Mouse (Mus musculus): ENCODE measurements around the gene Atp8a2. TPM values are rescaled to one million over a fixed set of nuclear protein-coding genes. Genes with fewer than 3 reads are reported as not detected.

Gene Atp8a2
- 1 to 10 TPM; 3.4 to 5.6 TPM for total RNA-seq (2021)
- long read RNA-seq, experiment 1, partial matches to known transcripts, result 0 of 1 reads
- long read RNA-seq, experiment 1, other reads (novel, unspliced or antisense), result 1 of 1 reads
- long read RNA-seq, experiment 2, partial matches to known transcripts, result 0 of 3 reads
- long read RNA-seq, experiment 2, other reads (novel, unspliced or antisense), result 3 of 3 reads

- DNase-seq (ENCODE audit: low spot score in 2 of 2), result no peak
Observed at GRCm38 (mm10) chr14:60196884-60197283, at the start of gene Atp8a2. TSS of gene Atp8a2 (minus strand) at chr14:60197179.

- DNase-seq (ENCODE audit: low spot score in 2 of 2), result no peak
Observed at GRCm38 (mm10) chr14:60238551-60238950, 41.6 kb upstream of the Atp8a2 start.

GRCm38 (mm10) chr14:60219886-60220285, 22.9 kb upstream of the Atp8a2 start:
- DNase-seq (ENCODE audit: low spot score in 2 of 2), result no peak

GRCm38 (mm10) chr14:60217616-60218015, 20.6 kb upstream of the Atp8a2 start:
- DNase-seq (ENCODE audit: low spot score in 2 of 2), result no peak

- DNase-seq (ENCODE audit: low spot score in 2 of 2), result no peak
Observed at GRCm38 (mm10) chr14:60216125-60216524, 19.1 kb upstream of the Atp8a2 start.

GRCm38 (mm10) chr14:60215000-60215399, 18.0 kb upstream of the Atp8a2 start:
- DNase-seq (ENCODE audit: low spot score in 2 of 2), result no peak

- DNase-seq (ENCODE audit: low spot score in 2 of 2), result no peak
Observed at GRCm38 (mm10) chr14:60214040-60214439, 17.1 kb upstream of the Atp8a2 start.

GRCm38 (mm10) chr14:60209166-60209565, 12.2 kb upstream of the Atp8a2 start:
- DNase-seq (ENCODE audit: low spot score in 2 of 2), result no peak

GRCm38 (mm10) chr14:60204993-60205392, 8.0 kb upstream of the Atp8a2 start:
- no peak for DNase-seq (ENCODE audit: low spot score in 2 of 2)

GRCm38 (mm10) chr14:60195999-60196398, 980 bp downstream of the Atp8a2 start:
- DNase-seq (ENCODE audit: low spot score in 2 of 2), result no peak

GRCm38 (mm10) chr14:60194606-60195005, 2.4 kb downstream of the Atp8a2 start:
- DNase-seq (ENCODE audit: low spot score in 2 of 2), result no peak

- DNase-seq (ENCODE audit: low spot score in 2 of 2), result no peak
Observed at GRCm38 (mm10) chr14:60189771-60190170, 7.2 kb downstream of the Atp8a2 start.

GRCm38 (mm10) chr14:60188201-60188825, 8.7 kb downstream of the Atp8a2 start:
- DNase-seq (ENCODE audit: low spot score in 2 of 2), result no peak

- DNase-seq (ENCODE audit: low spot score in 2 of 2), result no peak
Observed at GRCm38 (mm10) chr14:60181306-60181705, 15.7 kb downstream of the Atp8a2 start.

GRCm38 (mm10) chr14:60178571-60178955, 18.4 kb downstream of the Atp8a2 start:
- no peak for DNase-seq (ENCODE audit: low spot score in 2 of 2)

GRCm38 (mm10) chr14:60177614-60178570, 19.1 kb downstream of the Atp8a2 start:
- DNase-seq (ENCODE audit: low spot score in 2 of 2), result no peak

GRCm38 (mm10) chr14:60176891-60177613, 19.9 kb downstream of the Atp8a2 start:
- peak in 1 of 2 experiments; percentile 5 for DNase-seq (ENCODE audit: low spot score in 2 of 2)

- DNase-seq (ENCODE audit: low spot score in 2 of 2), result no peak
Observed at GRCm38 (mm10) chr14:60176469-60176890, 20.5 kb downstream of the Atp8a2 start.

GRCm38 (mm10) chr14:60172286-60173055, 24.5 kb downstream of the Atp8a2 start:
- DNase-seq (ENCODE audit: low spot score in 2 of 2), result no peak

- no peak for DNase-seq (ENCODE audit: low spot score in 2 of 2)
Observed at GRCm38 (mm10) chr14:60170845-60171610, 26.0 kb downstream of the Atp8a2 start.

Measured in adrenal gland, postnatal 4 days (tissue).